Mouse (Mus musculus) gonadal fat pad, adult 2 months (tissue): Measurements from ENCODE around the gene Tsr1. TPM values are rescaled to one million over a fixed set of nuclear protein-coding genes. Genes with fewer than 3 reads are reported as not detected.

Experiments used
- polyA plus RNA-seq: library from polyadenylated mRNA; depleted of rRNA; stranded (reverse); fragments of >200 nt; gene quantifications from 2 replicates; pipeline ENCODE4 v1.2.3, GENCODE M21; 2012; rRNA removed

Gene Tsr1
- polyA plus RNA-seq, 1 experiment = 13.8 TPM

Other genes starting within 250 kb of the Tsr1 start
- gene Cluh, start 248.6 kb upstream of the Tsr1 start, polyA plus RNA-seq = 71.5 and 84.5 TPM in 2 replicates
- gene Pafah1b1, start 173.4 kb upstream of the Tsr1 start, polyA plus RNA-seq = 29.1 and 30.4 TPM in 2 replicates
- 3.9 and 4.1 TPM in 2 replicates for gene Mettl16, start 127.2 kb upstream of the Tsr1 start, polyA plus RNA-seq
- 11.5 and 18.8 TPM in 2 replicates for gene Mnt, start 67.2 kb upstream of the Tsr1 start, polyA plus RNA-seq
- gene Sgsm2, start 1.0 kb upstream of the Tsr1 start, polyA plus RNA-seq = 37.6 and 38.4 TPM in 2 replicates
- gene Smg6, start 27.8 kb downstream of the Tsr1 start, polyA plus RNA-seq = 29.3 and 35.1 TPM in 2 replicates
- gene Srr, start 27.9 kb downstream of the Tsr1 start, polyA plus RNA-seq = 18.4 and 19.6 TPM in 2 replicates